Mouse (Mus musculus): ENCODE data around the gene Vapb. TPM values are rescaled to one million over a fixed set of nuclear protein-coding genes. Genes with fewer than 3 reads are reported as not detected.
"Not testable (repeated sequence)": the region's sequence is repeated elsewhere in the genome, so short reads cannot be mapped to it uniquely, and the experiment has no call there.

Gene Vapb
- polyA plus RNA-seq, 1 experiment from 2014 or later: 15.9 TPM

- H3K27me3 ChIP-seq (ENCODE audit: control insufficient read depth, insufficient read depth, low read depth, low read length); H3K36me3 ChIP-seq (ENCODE audit: control insufficient read depth, insufficient read depth, low read length); H3K9me3 ChIP-seq (replicated peaks; ENCODE audit: control insufficient read depth, low read length, poor library complexity, severe bottlenecking); H3K27ac ChIP-seq (ENCODE audit: low read length); ATAC-seq; H3K4me1 ChIP-seq (ENCODE audit: control insufficient read depth, insufficient read depth, low read length); H3K4me3 ChIP-seq (ENCODE audit: low read depth, low read length); H3K9ac ChIP-seq (ENCODE audit: low read depth, low read length); H3K4me2 ChIP-seq (ENCODE audit: low read length): not testable (repeated sequence)
These were observed 29.7 kb upstream of the Vapb start for GRCm38 (mm10) chr2:173707626-173708025.

- H3K27me3 ChIP-seq (ENCODE audit: control insufficient read depth, insufficient read depth, low read depth, low read length): no peaks in the 10 kb centered on the region
- H3K9me3 ChIP-seq (replicated peaks; ENCODE audit: control insufficient read depth, low read length, poor library complexity, severe bottlenecking): no peaks in the 10 kb centered on the region
- ATAC-seq: no peak
- H3K4me1 ChIP-seq (ENCODE audit: control insufficient read depth, insufficient read depth, low read length): peaks cover 6% of the 10 kb centered on the region; the same call in 1 of the 2 replicates
- H3K4me2 ChIP-seq (ENCODE audit: low read length): no peak overlapping the region
- no peak overlapping the region for H3K27ac ChIP-seq (ENCODE audit: low read length)
- no peak overlapping the region for H3K9ac ChIP-seq (ENCODE audit: low read depth, low read length)
- no peaks in the 10 kb centered on the region for H3K36me3 ChIP-seq (ENCODE audit: control insufficient read depth, insufficient read depth, low read length)
- no peak overlapping the region for H3K4me3 ChIP-seq (ENCODE audit: low read depth, low read length)
- WGBS: 91% methylated on average over 6 of the region's 6 CpGs
These were observed 27.1 kb upstream of the Vapb start for GRCm38 (mm10) chr2:173710193-173710592.

- no peak for ATAC-seq
- Histone ChIP-seq H3K4me2 (ENCODE audit: low read length) (no peak overlapping the region), H3K4me1 (ENCODE audit: control insufficient read depth, insufficient read depth, low read length) (peaks cover 9% of the 10 kb centered on the region; the same call in 1 of the 2 replicates), H3K27me3 (ENCODE audit: control insufficient read depth, insufficient read depth, low read depth, low read length) (no peaks in the 10 kb centered on the region), H3K9ac (ENCODE audit: low read depth, low read length) (no peak overlapping the region), H3K9me3 (replicated peaks; ENCODE audit: control insufficient read depth, low read length, poor library complexity, severe bottlenecking) (no peaks in the 10 kb centered on the region), H3K27ac (ENCODE audit: low read length) (no peak overlapping the region), H3K4me3 (ENCODE audit: low read depth, low read length) (no peak overlapping the region), H3K36me3 (ENCODE audit: control insufficient read depth, insufficient read depth, low read length) (no peaks in the 10 kb centered on the region)
- 54% methylated on average over 10 of the region's 10 CpGs for WGBS
These were observed 24.7 kb upstream of the Vapb start for GRCm38 (mm10) chr2:173712656-173713055.

- Histone ChIP-seq H3K27me3 (ENCODE audit: control insufficient read depth, insufficient read depth, low read depth, low read length) (no peaks in the 10 kb centered on the region), H3K4me1 (ENCODE audit: control insufficient read depth, insufficient read depth, low read length) (peaks cover 9% of the 10 kb centered on the region; the same call in 1 of the 2 replicates), H3K27ac (ENCODE audit: low read length) (no peak overlapping the region), H3K36me3 (ENCODE audit: control insufficient read depth, insufficient read depth, low read length) (no peaks in the 10 kb centered on the region), H3K9me3 (replicated peaks; ENCODE audit: control insufficient read depth, low read length, poor library complexity, severe bottlenecking) (no peaks in the 10 kb centered on the region), H3K9ac (ENCODE audit: low read depth, low read length) (no peak overlapping the region), H3K4me3 (ENCODE audit: low read depth, low read length) (no peak overlapping the region), H3K4me2 (ENCODE audit: low read length) (no peak overlapping the region)
- no peak for ATAC-seq
- 84% methylated on average over 4 of the region's 4 CpGs for WGBS
These were observed 24.1 kb upstream of the Vapb start for GRCm38 (mm10) chr2:173713241-173713640.

GRCm38 (mm10) chr2:173714620-173715218 is 22.6 kb upstream of the Vapb start:
- ATAC-seq: peak; percentile 30
- H3K27ac ChIP-seq (ENCODE audit: low read length): 0 out of 2 replicates have a peak overlapping the region, but pooled peaks have one; percentile 3
- 33% methylated on average over 8 of the region's 8 CpGs for WGBS
- no peak overlapping the region for H3K4me2 ChIP-seq (ENCODE audit: low read length)
- H3K9me3 ChIP-seq (replicated peaks; ENCODE audit: control insufficient read depth, low read length, poor library complexity, severe bottlenecking): no peaks in the 10 kb centered on the region
- H3K4me1 ChIP-seq (ENCODE audit: control insufficient read depth, insufficient read depth, low read length): peaks cover 9% of the 10 kb centered on the region; the same call in 1 of the 2 replicates
- H3K36me3 ChIP-seq (ENCODE audit: control insufficient read depth, insufficient read depth, low read length): no peaks in the 10 kb centered on the region
- peak overlapping the region; percentile 43; the same call in 1 of the 2 replicates for H3K9ac ChIP-seq (ENCODE audit: low read depth, low read length)
- H3K27me3 ChIP-seq (ENCODE audit: control insufficient read depth, insufficient read depth, low read depth, low read length): no peaks in the 10 kb centered on the region
- no peak overlapping the region for H3K4me3 ChIP-seq (ENCODE audit: low read depth, low read length)

GRCm38 (mm10) chr2:173716966-173717365 is 20.3 kb upstream of the Vapb start:
- H3K9me3 ChIP-seq (replicated peaks; ENCODE audit: control insufficient read depth, low read length, poor library complexity, severe bottlenecking): no peaks in the 10 kb centered on the region
- H3K27ac ChIP-seq (ENCODE audit: low read length): no peak overlapping the region
- H3K4me3 ChIP-seq (ENCODE audit: low read depth, low read length): no peak overlapping the region
- ATAC-seq: no peak
- no peak overlapping the region for H3K4me2 ChIP-seq (ENCODE audit: low read length)
- no peaks in the 10 kb centered on the region for H3K36me3 ChIP-seq (ENCODE audit: control insufficient read depth, insufficient read depth, low read length)
- 86% methylated on average over 5 of the region's 5 CpGs for WGBS
- H3K9ac ChIP-seq (ENCODE audit: low read depth, low read length): no peak overlapping the region
- peaks cover 9% of the 10 kb centered on the region; the same call in 1 of the 2 replicates for H3K4me1 ChIP-seq (ENCODE audit: control insufficient read depth, insufficient read depth, low read length)
- H3K27me3 ChIP-seq (ENCODE audit: control insufficient read depth, insufficient read depth, low read depth, low read length): no peaks in the 10 kb centered on the region

- H3K27ac ChIP-seq (ENCODE audit: low read length); H3K9ac ChIP-seq (ENCODE audit: low read depth, low read length); H3K9me3 ChIP-seq (replicated peaks; ENCODE audit: control insufficient read depth, low read length, poor library complexity, severe bottlenecking); H3K4me2 ChIP-seq (ENCODE audit: low read length); H3K27me3 ChIP-seq (ENCODE audit: control insufficient read depth, insufficient read depth, low read depth, low read length); ATAC-seq; H3K4me1 ChIP-seq (ENCODE audit: control insufficient read depth, insufficient read depth, low read length); H3K4me3 ChIP-seq (ENCODE audit: low read depth, low read length); H3K36me3 ChIP-seq (ENCODE audit: control insufficient read depth, insufficient read depth, low read length): not testable (repeated sequence)
- WGBS: 90% methylated on average over 6 of the region's 7 CpGs
These were observed 18.2 kb upstream of the Vapb start, which contains the start of gene 1700010B08Rik for GRCm38 (mm10) chr2:173719115-173719514. TSS of gene 1700010B08Rik (plus strand) at chr2:173719415.

- Histone ChIP-seq H3K4me3 (ENCODE audit: low read depth, low read length) (no peak overlapping the region), H3K27me3 (ENCODE audit: control insufficient read depth, insufficient read depth, low read depth, low read length) (no peaks in the 10 kb centered on the region), H3K36me3 (ENCODE audit: control insufficient read depth, insufficient read depth, low read length) (no peaks in the 10 kb centered on the region), H3K27ac (ENCODE audit: low read length) (no peak overlapping the region), H3K4me1 (ENCODE audit: control insufficient read depth, insufficient read depth, low read length) (no peaks in the 10 kb centered on the region), H3K9me3 (replicated peaks; ENCODE audit: control insufficient read depth, low read length, poor library complexity, severe bottlenecking) (no peaks in the 10 kb centered on the region), H3K4me2 (ENCODE audit: low read length) (no peak overlapping the region), H3K9ac (ENCODE audit: low read depth, low read length) (no peak overlapping the region)
- no peak for ATAC-seq
- 78% methylated on average over 11 of the region's 11 CpGs for WGBS
These were observed 15.0 kb upstream of the Vapb start for GRCm38 (mm10) chr2:173722251-173722857.

- Histone ChIP-seq H3K27ac (ENCODE audit: low read length) (no peak overlapping the region), H3K4me1 (ENCODE audit: control insufficient read depth, insufficient read depth, low read length) (no peaks in the 10 kb centered on the region), H3K4me3 (ENCODE audit: low read depth, low read length) (no peak overlapping the region), H3K4me2 (ENCODE audit: low read length) (no peak overlapping the region), H3K27me3 (ENCODE audit: control insufficient read depth, insufficient read depth, low read depth, low read length) (no peaks in the 10 kb centered on the region), H3K9ac (ENCODE audit: low read depth, low read length) (no peak overlapping the region), H3K36me3 (ENCODE audit: control insufficient read depth, insufficient read depth, low read length) (no peaks in the 10 kb centered on the region), H3K9me3 (replicated peaks; ENCODE audit: control insufficient read depth, low read length, poor library complexity, severe bottlenecking) (no peaks in the 10 kb centered on the region)
- 0 out of 2 replicates have a peak, but pooled peaks have one; percentile 20 for ATAC-seq
- WGBS: 57% methylated on average over 14 of the region's 14 CpGs
These were observed 12.9 kb upstream of the Vapb start for GRCm38 (mm10) chr2:173724382-173724781.

Measured in midbrain, embryonic 16.5 days (tissue).